Mouse (Mus musculus): ENCODE data around the gene Otulin.

Otulin gene

GRCm38 (mm10) chr15:27528896-27529295 is 101.6 kb downstream of the Otulin start:
- Histone ChIP-seq H3K4me1 (replicated peaks; ENCODE audit: low read depth, low read length) (no peaks in the 10 kb centered on the region), H3K36me3 (ENCODE audit: insufficient read depth, low read length) (no peaks in the 10 kb centered on the region), H3K4me3 (replicated peaks; ENCODE audit: low read length) (no peak overlapping the region), H3K27me3 (ENCODE audit: insufficient read depth, low read length) (no peaks in the 10 kb centered on the region), H3K9me3 (ENCODE audit: low read length) (no peaks in the 10 kb centered on the region)
- TF ChIP-seq POU5F1 (IDR thresholded peaks at IDR 0.05; ENCODE audit: borderline replicate concordance, low read length) = no peak
- TF ChIP-seq NANOG (IDR thresholded peaks at IDR 0.05; ENCODE audit: borderline replicate concordance, low read length) = no peak
- no peak for TF ChIP-seq CTCF (conservative IDR thresholded peaks at IDR 0.05; ENCODE audit: low read length)

GRCm38 (mm10) chr15:27525233-27526005 is 105.1 kb downstream of the Otulin start:
- no peaks in the 10 kb centered on the region for H3K36me3 ChIP-seq (ENCODE audit: insufficient read depth, low read length)
- peaks cover 9% of the 10 kb centered on the region for H3K4me1 ChIP-seq (replicated peaks; ENCODE audit: low read depth, low read length)
- no peak for TF ChIP-seq CTCF (conservative IDR thresholded peaks at IDR 0.05; ENCODE audit: low read length)
- TF ChIP-seq NANOG (IDR thresholded peaks at IDR 0.05; ENCODE audit: borderline replicate concordance, low read length) = no peak
- no peak for TF ChIP-seq POU5F1 (IDR thresholded peaks at IDR 0.05; ENCODE audit: borderline replicate concordance, low read length)
- no peaks in the 10 kb centered on the region for H3K9me3 ChIP-seq (ENCODE audit: low read length)
- H3K4me3 ChIP-seq (replicated peaks; ENCODE audit: low read length) = no peak overlapping the region
- no peaks in the 10 kb centered on the region for H3K27me3 ChIP-seq (ENCODE audit: insufficient read depth, low read length)

DNA sequence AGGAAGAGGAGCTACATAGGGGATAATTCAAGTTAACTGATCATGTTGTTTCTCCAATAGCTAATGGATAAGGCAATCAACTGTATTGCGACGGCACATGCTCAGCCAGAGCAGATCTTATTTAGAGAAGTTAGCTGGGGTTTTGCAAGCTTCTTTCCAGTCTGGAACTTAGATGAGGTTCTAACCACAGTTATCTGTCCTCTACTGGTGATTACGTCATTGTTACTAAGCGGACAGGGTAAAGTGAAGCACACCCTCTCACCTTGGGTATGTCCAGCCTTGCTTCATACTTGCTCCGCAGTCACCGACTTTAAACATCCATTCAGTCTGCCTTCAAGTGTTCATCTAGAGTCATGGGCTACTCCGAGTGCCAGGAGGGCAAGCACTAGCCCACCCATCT is 110.6 kb downstream of the Otulin start:
- H3K4me3 ChIP-seq (replicated peaks; ENCODE audit: low read length) = no peak overlapping the region
- TF ChIP-seq POU5F1 (IDR thresholded peaks at IDR 0.05; ENCODE audit: borderline replicate concordance, low read length) (no peak), CTCF (conservative IDR thresholded peaks at IDR 0.05; ENCODE audit: low read length) (no peak), NANOG (IDR thresholded peaks at IDR 0.05; ENCODE audit: borderline replicate concordance, low read length) (no peak)
- no peaks in the 10 kb centered on the region for H3K36me3 ChIP-seq (ENCODE audit: insufficient read depth, low read length)
- no peaks in the 10 kb centered on the region for H3K27me3 ChIP-seq (ENCODE audit: insufficient read depth, low read length)
- no peaks in the 10 kb centered on the region for H3K9me3 ChIP-seq (ENCODE audit: low read length)
- H3K4me1 ChIP-seq (replicated peaks; ENCODE audit: low read depth, low read length) = peaks cover 9% of the 10 kb centered on the region

GRCm38 (mm10) chr15:27518026-27518425 is 112.5 kb downstream of the Otulin start:
- H3K4me1 ChIP-seq (replicated peaks; ENCODE audit: low read depth, low read length) = peaks cover 9% of the 10 kb centered on the region
- no peak for TF ChIP-seq POU5F1 (IDR thresholded peaks at IDR 0.05; ENCODE audit: borderline replicate concordance, low read length)
- no peak for TF ChIP-seq NANOG (IDR thresholded peaks at IDR 0.05; ENCODE audit: borderline replicate concordance, low read length)
- TF ChIP-seq CTCF (conservative IDR thresholded peaks at IDR 0.05; ENCODE audit: low read length) = no peak
- no peak overlapping the region for H3K4me3 ChIP-seq (replicated peaks; ENCODE audit: low read length)
- no peaks in the 10 kb centered on the region for H3K27me3 ChIP-seq (ENCODE audit: insufficient read depth, low read length)
- no peaks in the 10 kb centered on the region for H3K9me3 ChIP-seq (ENCODE audit: low read length)
- no peaks in the 10 kb centered on the region for H3K36me3 ChIP-seq (ENCODE audit: insufficient read depth, low read length)

DNA sequence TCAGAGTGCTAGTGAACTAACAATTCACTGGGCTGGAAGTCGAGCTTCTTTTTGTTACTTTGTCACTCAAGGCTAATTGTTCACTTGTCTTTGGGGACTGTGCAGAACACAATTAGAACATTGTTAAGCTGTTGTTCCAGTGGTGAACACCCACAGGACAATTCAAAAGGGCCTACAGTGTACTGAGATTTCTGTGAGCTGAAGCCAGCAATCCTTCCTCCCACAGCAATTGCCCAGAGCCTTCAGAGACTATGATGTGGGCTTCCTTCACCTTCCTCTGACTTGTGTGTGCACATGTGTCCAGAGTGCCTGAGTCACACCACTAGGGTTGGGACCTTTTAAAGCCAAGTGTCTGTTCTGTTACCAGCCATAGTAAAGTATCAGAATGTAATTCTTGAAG is 113.6 kb downstream of the Otulin start:
- H3K9me3 ChIP-seq (ENCODE audit: low read length) = no peaks in the 10 kb centered on the region
- no peaks in the 10 kb centered on the region for H3K36me3 ChIP-seq (ENCODE audit: insufficient read depth, low read length)
- H3K27me3 ChIP-seq (ENCODE audit: insufficient read depth, low read length) = no peaks in the 10 kb centered on the region
- TF ChIP-seq CTCF (conservative IDR thresholded peaks at IDR 0.05; ENCODE audit: low read length) = no peak
- TF ChIP-seq NANOG (IDR thresholded peaks at IDR 0.05; ENCODE audit: borderline replicate concordance, low read length) = no peak
- TF ChIP-seq POU5F1 (IDR thresholded peaks at IDR 0.05; ENCODE audit: borderline replicate concordance, low read length) = no peak
- no peak overlapping the region for H3K4me3 ChIP-seq (replicated peaks; ENCODE audit: low read length)
- H3K4me1 ChIP-seq (replicated peaks; ENCODE audit: low read depth, low read length) = peaks cover 4% of the 10 kb centered on the region

DNA sequence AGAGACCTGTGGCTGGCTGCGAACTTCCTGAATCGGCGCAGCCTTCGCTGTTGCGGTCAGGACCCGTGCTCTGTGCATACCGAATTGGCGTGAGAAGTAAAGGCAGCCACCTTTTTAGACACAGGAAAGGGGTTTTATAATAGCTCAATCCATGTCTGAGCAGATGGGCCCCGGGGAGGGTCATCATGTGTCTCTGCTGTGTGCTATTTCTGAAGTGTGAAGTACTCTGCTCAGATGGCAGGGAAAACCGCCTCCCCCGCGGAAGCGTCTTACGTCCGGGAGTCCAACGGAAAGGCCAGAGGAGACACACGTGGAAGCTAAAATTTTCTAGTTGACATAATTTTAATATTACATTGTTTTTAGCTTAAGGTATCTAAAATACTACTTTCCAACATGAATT is 121.5 kb downstream of the Otulin start:
- Histone ChIP-seq H3K9me3 (ENCODE audit: low read length) (no peaks in the 10 kb centered on the region), H3K36me3 (ENCODE audit: insufficient read depth, low read length) (no peaks in the 10 kb centered on the region), H3K4me1 (replicated peaks; ENCODE audit: low read depth, low read length) (peaks cover 9% of the 10 kb centered on the region), H3K27me3 (ENCODE audit: insufficient read depth, low read length) (no peaks in the 10 kb centered on the region), H3K4me3 (replicated peaks; ENCODE audit: low read length) (no peak overlapping the region)
- TF ChIP-seq NANOG (IDR thresholded peaks at IDR 0.05; ENCODE audit: borderline replicate concordance, low read length) (no peak), POU5F1 (IDR thresholded peaks at IDR 0.05; ENCODE audit: borderline replicate concordance, low read length) (no peak)

DNA sequence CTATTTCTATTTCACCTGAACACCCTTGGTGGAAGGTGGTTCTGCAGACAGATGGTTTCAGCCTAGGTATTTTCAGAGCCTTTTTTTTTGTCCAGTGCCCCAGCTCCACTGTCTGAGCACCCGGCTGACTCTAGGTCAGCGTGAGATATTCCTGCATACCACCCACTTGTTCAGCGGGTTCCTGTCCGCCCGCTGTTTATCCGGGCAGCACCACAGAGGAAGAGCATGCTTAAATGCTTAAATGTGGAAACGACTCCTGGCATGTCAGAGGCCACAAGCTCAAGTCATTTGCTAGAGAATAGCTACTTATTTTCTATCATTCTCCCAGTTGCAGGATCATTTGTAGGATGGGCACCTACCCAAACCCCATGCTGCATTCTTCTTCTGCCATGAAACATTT is 122.3 kb downstream of the Otulin start:
- Histone ChIP-seq H3K27me3 (ENCODE audit: insufficient read depth, low read length) (no peaks in the 10 kb centered on the region), H3K36me3 (ENCODE audit: insufficient read depth, low read length) (no peaks in the 10 kb centered on the region), H3K4me1 (replicated peaks; ENCODE audit: low read depth, low read length) (peaks cover 9% of the 10 kb centered on the region), H3K4me3 (replicated peaks; ENCODE audit: low read length) (no peak overlapping the region), H3K9me3 (ENCODE audit: low read length) (no peaks in the 10 kb centered on the region)
- TF ChIP-seq POU5F1 (IDR thresholded peaks at IDR 0.05; ENCODE audit: borderline replicate concordance, low read length) (no peak), CTCF (conservative IDR thresholded peaks at IDR 0.05; ENCODE audit: low read length) (no peak), NANOG (IDR thresholded peaks at IDR 0.05; ENCODE audit: borderline replicate concordance, low read length) (no peak)

DNA sequence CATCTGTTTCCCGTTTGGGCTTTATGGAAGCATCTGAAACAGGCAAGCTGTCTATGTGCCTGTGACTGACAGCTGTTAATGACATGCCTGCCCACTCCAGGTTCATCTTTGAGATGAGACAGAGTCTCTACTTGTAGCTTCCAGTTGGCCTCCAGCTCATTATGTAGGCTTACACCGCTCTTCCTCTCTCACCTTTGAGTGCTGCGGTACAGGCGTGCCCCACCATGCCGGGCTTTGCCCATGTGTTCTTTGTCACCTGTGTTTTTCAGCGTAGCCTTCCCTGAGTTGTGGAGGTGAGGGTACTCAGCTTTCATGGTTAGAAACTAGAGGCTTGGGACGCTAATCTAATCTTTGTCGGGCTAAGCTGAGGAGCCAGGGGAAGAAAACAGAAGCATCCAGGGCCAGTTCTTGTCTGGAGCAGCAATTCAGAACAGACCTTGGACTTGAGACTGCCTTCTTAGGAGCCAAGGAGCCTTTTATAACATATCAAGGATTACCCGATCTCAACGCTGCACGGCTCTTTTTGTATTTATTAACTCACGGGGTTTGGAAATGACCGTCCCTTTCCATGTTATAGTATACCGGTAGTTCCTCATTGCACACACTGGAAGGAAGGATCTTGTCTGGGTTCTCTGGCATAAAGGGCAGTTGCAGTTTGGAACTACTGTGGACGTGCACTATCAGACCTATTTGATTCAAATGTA is 123.4 kb downstream of the Otulin start:
- Histone ChIP-seq H3K27me3 (ENCODE audit: insufficient read depth, low read length) (no peaks in the 10 kb centered on the region), H3K4me1 (replicated peaks; ENCODE audit: low read depth, low read length) (peaks cover 9% of the 10 kb centered on the region), H3K36me3 (ENCODE audit: insufficient read depth, low read length) (no peaks in the 10 kb centered on the region), H3K9me3 (ENCODE audit: low read length) (no peaks in the 10 kb centered on the region), H3K4me3 (replicated peaks; ENCODE audit: low read length) (no peak overlapping the region)
- TF ChIP-seq POU5F1 (IDR thresholded peaks at IDR 0.05; ENCODE audit: borderline replicate concordance, low read length) = no peak
- no peak for TF ChIP-seq NANOG (IDR thresholded peaks at IDR 0.05; ENCODE audit: borderline replicate concordance, low read length)
- no peak for TF ChIP-seq CTCF (conservative IDR thresholded peaks at IDR 0.05; ENCODE audit: low read length)

All from E14TG2a.4 (cell line).